ENCODE assay signal across 8 mouse cellular contexts in genomic region chr13:60738429-60738828, GRCm38 (mm10). TPM values are rescaled to one million over a fixed set of nuclear protein-coding genes. Genes with fewer than 3 reads are reported as not detected.
DNase-seq lines count a peak whose midpoint lies in the region; ATAC-seq and TF ChIP-seq lines count a peak whose summit lies in the region.

No protein-coding gene starts in this region.

- H3K36me3 ChIP-seq in embryonic facial prominence, embryonic 13.5 days = peaks cover 36% of the 10 kb centered on the region
- H3K36me3 ChIP-seq in kidney, adult 2 months (ENCODE audit: control insufficient read depth, insufficient read depth, low read length) = 0 out of 2 replicates have a peak, but pooled peaks cover 1% of the 10 kb centered on the region
- H3K36me3 ChIP-seq in liver, embryonic 15.5 days (replicated peaks) = peaks cover 15% of the 10 kb centered on the region
- H3K36me3 ChIP-seq in neural tube, embryonic 11.5 days (ENCODE audit: control insufficient read depth, insufficient read depth, low read length) = peaks cover 9% of the 10 kb centered on the region; the same call in 1 of the 2 replicates
- no peaks in the 10 kb centered on the region for H3K36me3 ChIP-seq in stomach, postnatal 0 days (ENCODE audit: control insufficient read depth, insufficient read depth, low read length)

- peak; percentile 83 for ATAC-seq in CD4-positive, CD25-positive, alpha-beta regulatory T cell, adult 4 months
- ATAC-seq in embryonic facial prominence, embryonic 13.5 days (ENCODE audit: insufficient number of reproducible peaks, insufficient read depth, low FRiP score, low TSS enrichment, low read depth) = no peak
- ATAC-seq in liver, embryonic 15.5 days (ENCODE audit: insufficient read depth) = peak; percentile 53
- peak; percentile 84 for ATAC-seq in neural tube, embryonic 11.5 days (ENCODE audit: insufficient read depth, low FRiP score, low TSS enrichment)
- ATAC-seq in stomach, postnatal 0 days (ENCODE audit: low FRiP score, low TSS enrichment) = peak; percentile 80

- DNase-seq in heart, adult 8-10 months (ENCODE audit: low spot score) = peak; percentile 82
- DNase-seq in kidney, adult 2 months = peak; percentile 89
- peak; percentile 69 for DNase-seq in neural tube, embryonic 11.5 days (ENCODE audit: low spot score)
- DNase-seq in stomach, postnatal 0 days (ENCODE audit: low spot score) = peak; percentile 74

- no peak for TF ChIP-seq EP300 in stomach, postnatal 0 days (optimal IDR thresholded peaks at IDR 0.05)

- peak overlapping the region; percentile 52 for H3K4me2 ChIP-seq in embryonic facial prominence, embryonic 13.5 days
- H3K4me2 ChIP-seq in liver, embryonic 15.5 days = peak overlapping the region; percentile 65
- H3K4me2 ChIP-seq in neural tube, embryonic 11.5 days (ENCODE audit: low read depth) = peak overlapping the region; percentile 23
- peak overlapping the region; percentile 27 for H3K4me2 ChIP-seq in stomach, postnatal 0 days (replicated peaks; ENCODE audit: low read depth)

- H3K4me3 ChIP-seq in bone marrow, adult 2 months (replicated peaks; ENCODE audit: control insufficient read depth, low read depth, low read length) = no peak overlapping the region
- H3K4me3 ChIP-seq in embryonic facial prominence, embryonic 13.5 days = peak overlapping the region; percentile 25
- H3K4me3 ChIP-seq in kidney, adult 2 months (ENCODE audit: insufficient read depth, low read depth, low read length) = no peak overlapping the region
- H3K4me3 ChIP-seq in liver, embryonic 15.5 days (replicated peaks) = peak overlapping the region; percentile 26
- no peak overlapping the region for H3K4me3 ChIP-seq in neural tube, embryonic 11.5 days (ENCODE audit: low read depth, low read length)
- H3K4me3 ChIP-seq in stomach, postnatal 0 days (ENCODE audit: low read depth, low read length) = peak overlapping the region; percentile 20; the same call in 1 of the 2 replicates

- no peaks in the 10 kb centered on the region for H3K27me3 ChIP-seq in embryonic facial prominence, embryonic 13.5 days
- no peaks in the 10 kb centered on the region for H3K27me3 ChIP-seq in kidney, adult 2 months (replicated peaks; ENCODE audit: control insufficient read depth, insufficient read depth, low read length)
- H3K27me3 ChIP-seq in liver, embryonic 15.5 days = no peaks in the 10 kb centered on the region
- H3K27me3 ChIP-seq in neural tube, embryonic 11.5 days (ENCODE audit: control insufficient read depth, insufficient read depth, low read length) = no peaks in the 10 kb centered on the region
- no peaks in the 10 kb centered on the region for H3K27me3 ChIP-seq in stomach, postnatal 0 days (ENCODE audit: control insufficient read depth, insufficient read depth, low read length)

- 0 out of 2 replicates have a peak overlapping the region, but pooled peaks have one; percentile 49 for H3K9ac ChIP-seq in embryonic facial prominence, embryonic 13.5 days
- H3K9ac ChIP-seq in liver, embryonic 15.5 days = no peak overlapping the region
- H3K9ac ChIP-seq in neural tube, embryonic 11.5 days (ENCODE audit: low read length) = no peak overlapping the region
- H3K9ac ChIP-seq in stomach, postnatal 0 days (ENCODE audit: low read length) = no peak overlapping the region

- peak overlapping the region; percentile 42; the same call in 1 of the 2 replicates for H3K27ac ChIP-seq in bone marrow, adult 2 months (ENCODE audit: control insufficient read depth, insufficient read depth, low read depth, low read length, poor library complexity)
- H3K27ac ChIP-seq in embryonic facial prominence, embryonic 13.5 days = peak overlapping the region; percentile 34
- H3K27ac ChIP-seq in kidney, adult 2 months (ENCODE audit: insufficient read depth, low read depth, low read length) = peak overlapping the region; percentile 74; the same call in 1 of the 2 replicates
- peak overlapping the region; percentile 71 for H3K27ac ChIP-seq in liver, embryonic 15.5 days (replicated peaks)
- 0 out of 2 replicates have a peak overlapping the region, but pooled peaks have one; percentile 23 for H3K27ac ChIP-seq in neural tube, embryonic 11.5 days (ENCODE audit: low read depth, low read length)
- H3K27ac ChIP-seq in stomach, postnatal 0 days (replicated peaks) = peak overlapping the region; percentile 70

- no peak for TF ChIP-seq POLR2A in bone marrow, adult 2 months (IDR thresholded peaks at IDR 0.05; ENCODE audit: borderline replicate concordance, control insufficient read depth, low read depth, low read length)
- TF ChIP-seq POLR2A in kidney, adult 2 months (IDR thresholded peaks at IDR 0.05; ENCODE audit: low read depth, low read length) = no peak

- peak; percentile 59 for TF ChIP-seq CTCF in bone marrow, adult 2 months (IDR thresholded peaks at IDR 0.05; ENCODE audit: control insufficient read depth, insufficient read depth, low read length)
- peak; percentile 87 for TF ChIP-seq CTCF in kidney, adult 2 months (conservative IDR thresholded peaks at IDR 0.05; ENCODE audit: insufficient read depth, insufficient read length, low read depth, low read length)
- peak; percentile 91 for TF ChIP-seq CTCF in stomach, postnatal 0 days (IDR thresholded peaks at IDR 0.05; ENCODE audit: low read depth)

- no peaks in the 10 kb centered on the region for H3K9me3 ChIP-seq in embryonic facial prominence, embryonic 13.5 days
- no peaks in the 10 kb centered on the region for H3K9me3 ChIP-seq in liver, embryonic 15.5 days (replicated peaks)
- 0 out of 2 replicates have a peak, but pooled peaks cover 3% of the 10 kb centered on the region for H3K9me3 ChIP-seq in neural tube, embryonic 11.5 days (ENCODE audit: control insufficient read depth, low read length)
- no peaks in the 10 kb centered on the region for H3K9me3 ChIP-seq in stomach, postnatal 0 days (ENCODE audit: control insufficient read depth, low read length)

- WGBS in bone marrow, adult 2 months = 2% methylated on average over 9 of the region's 9 CpGs
- WGBS in embryonic facial prominence, embryonic 13.5 days = 4% methylated on average over 9 of the region's 9 CpGs
- 2% methylated on average over 9 of the region's 9 CpGs for WGBS in kidney, adult 2 months
- WGBS in liver, embryonic 15.5 days (ENCODE audit: insufficient replicate concordance) = 7% methylated on average over 9 of the region's 9 CpGs
- 22% methylated on average over 9 of the region's 9 CpGs for WGBS in neural tube, embryonic 11.5 days
- WGBS in stomach, postnatal 0 days = 8% methylated on average over 9 of the region's 9 CpGs

- H3K4me1 ChIP-seq in bone marrow, adult 2 months (ENCODE audit: control insufficient read depth, insufficient read depth, low read length) = no peaks in the 10 kb centered on the region; the same call in 1 of the 2 replicates
- peaks cover 22% of the 10 kb centered on the region for H3K4me1 ChIP-seq in embryonic facial prominence, embryonic 13.5 days
- H3K4me1 ChIP-seq in kidney, adult 2 months (ENCODE audit: control insufficient read depth, insufficient read depth, low read length) = peaks cover 25% of the 10 kb centered on the region
- peaks cover 38% of the 10 kb centered on the region for H3K4me1 ChIP-seq in liver, embryonic 15.5 days (replicated peaks)
- H3K4me1 ChIP-seq in neural tube, embryonic 11.5 days (ENCODE audit: control insufficient read depth, insufficient read depth, low read length) = peaks cover 7% of the 10 kb centered on the region; the same call in 1 of the 2 replicates
- peaks cover 3% of the 10 kb centered on the region; the same call in 1 of the 2 replicates for H3K4me1 ChIP-seq in stomach, postnatal 0 days (replicated peaks; ENCODE audit: control insufficient read depth, insufficient read depth)

RNA-seq across cellular contexts. Expression of gene BC051665, which starts 47.7 kb away (rescaled TPM):
- not detected for polyA plus RNA-seq in CD4-positive, CD25-positive, alpha-beta regulatory T cell, adult 4 months (2017; shearing (Covaris generic))
- polyA plus RNA-seq in bone marrow, adult 2 months (2011; ENCODE audit: insufficient read depth, insufficient read length, low replicate concordance, missing spikeins) = not detected in 2 replicates
- not detected in 2 replicates for polyA plus RNA-seq in embryonic facial prominence, embryonic 13.5 days (2015; fragmentation: Nextera tagmentation; extraction: Ambion mirVana)
- total RNA-seq in heart, adult 8-10 months (2022) = not detected
- not detected in 2 replicates for polyA plus RNA-seq in kidney, adult 2 months (2012; rRNA removed)
- not detected in 2 replicates for polyA plus RNA-seq in liver, embryonic 15.5 days (2015; fragmentation: Nextera tagmentation; extraction: Ambion mirVana)
- polyA plus RNA-seq in neural tube, embryonic 11.5 days (2014; fragmentation: Nextera tagmentation; extraction: Ambion mirVana) = not detected in 2 replicates
- not detected in 2 replicates for polyA plus RNA-seq in stomach, postnatal 0 days (2015; fragmentation: Nextera tagmentation; extraction: Ambion mirVana)

Comparison
In these comparisons a context has a peak if more than half of its experiments do, and no peak if none do; other contexts are left out.
1. H3K27ac ChIP-seq: peak in every context shown above with its lines; median percentile 74 in kidney, adult 2 months; 71 in liver, embryonic 15.5 days; 70 in stomach, postnatal 0 days; 42 in bone marrow, adult 2 months; 34 in embryonic facial prominence, embryonic 13.5 days; 23 in neural tube, embryonic 11.5 days.
2. H3K4me3 ChIP-seq: peak in embryonic facial prominence, embryonic 13.5 days (single experiment), liver, embryonic 15.5 days (single experiment) and stomach, postnatal 0 days (single experiment); none in bone marrow, adult 2 months (single experiment), kidney, adult 2 months (single experiment) and neural tube, embryonic 11.5 days (single experiment).
3. Peak in every context shown above with its lines, with median percentiles within 50 percentile points of each other: CTCF ChIP-seq, H3K4me2 ChIP-seq and DNase-seq.